Mouse (Mus musculus): ENCODE results near the gene Fam160a1. TPM values are rescaled to one million over a fixed set of nuclear protein-coding genes. Genes with fewer than 3 reads are reported as not detected.

The Fam160a1 gene
- polyA plus RNA-seq, 1 experiment: 1.3 TPM

GRCm38 (mm10) chr3:85842177-85842880 lies 25.2 kb upstream of the Fam160a1 start:
- 65% methylated on average over 9 of the region's 9 CpGs for WGBS
- no peak for DNase-seq
- Histone ChIP-seq H3K4me3 (replicated peaks; ENCODE audit: insufficient read depth, low read depth, low read length) (no peak overlapping the region), H3K27me3 (ENCODE audit: control insufficient read depth, insufficient read depth, low read length) (no peaks in the 10 kb centered on the region), H3K4me1 (ENCODE audit: control insufficient read depth, insufficient read depth, low read length) (no peaks in the 10 kb centered on the region), H3K27ac (ENCODE audit: insufficient read depth, low read length) (no peak overlapping the region)
- TF ChIP-seq POLR2A (IDR thresholded peaks at IDR 0.05; ENCODE audit: borderline replicate concordance, insufficient read depth, low read length) (no peak), CTCF (IDR thresholded peaks at IDR 0.05; ENCODE audit: borderline replicate concordance, insufficient read depth, low read depth, low read length) (no peak)

GRCm38 (mm10) chr3:85841454-85842176 lies 24.5 kb upstream of the Fam160a1 start:
- TF ChIP-seq CTCF (IDR thresholded peaks at IDR 0.05; ENCODE audit: borderline replicate concordance, insufficient read depth, low read depth, low read length): no peak
- no peak for TF ChIP-seq POLR2A (IDR thresholded peaks at IDR 0.05; ENCODE audit: borderline replicate concordance, insufficient read depth, low read length)
- 58% methylated on average over 2 of the region's 2 CpGs for WGBS
- no peak overlapping the region for H3K27ac ChIP-seq (ENCODE audit: insufficient read depth, low read length)
- no peaks in the 10 kb centered on the region for H3K4me1 ChIP-seq (ENCODE audit: control insufficient read depth, insufficient read depth, low read length)
- no peaks in the 10 kb centered on the region for H3K27me3 ChIP-seq (ENCODE audit: control insufficient read depth, insufficient read depth, low read length)
- no peak for DNase-seq
- H3K4me3 ChIP-seq (replicated peaks; ENCODE audit: insufficient read depth, low read depth, low read length): no peak overlapping the region

- no peaks in the 10 kb centered on the region for H3K27me3 ChIP-seq (ENCODE audit: control insufficient read depth, insufficient read depth, low read length)
- WGBS: 80% methylated on average over 1 of the region's 1 CpGs
- DNase-seq: no peak
These were observed 16.5 kb upstream of the Fam160a1 start for GRCm38 (mm10) chr3:85833627-85834026.

DNA sequence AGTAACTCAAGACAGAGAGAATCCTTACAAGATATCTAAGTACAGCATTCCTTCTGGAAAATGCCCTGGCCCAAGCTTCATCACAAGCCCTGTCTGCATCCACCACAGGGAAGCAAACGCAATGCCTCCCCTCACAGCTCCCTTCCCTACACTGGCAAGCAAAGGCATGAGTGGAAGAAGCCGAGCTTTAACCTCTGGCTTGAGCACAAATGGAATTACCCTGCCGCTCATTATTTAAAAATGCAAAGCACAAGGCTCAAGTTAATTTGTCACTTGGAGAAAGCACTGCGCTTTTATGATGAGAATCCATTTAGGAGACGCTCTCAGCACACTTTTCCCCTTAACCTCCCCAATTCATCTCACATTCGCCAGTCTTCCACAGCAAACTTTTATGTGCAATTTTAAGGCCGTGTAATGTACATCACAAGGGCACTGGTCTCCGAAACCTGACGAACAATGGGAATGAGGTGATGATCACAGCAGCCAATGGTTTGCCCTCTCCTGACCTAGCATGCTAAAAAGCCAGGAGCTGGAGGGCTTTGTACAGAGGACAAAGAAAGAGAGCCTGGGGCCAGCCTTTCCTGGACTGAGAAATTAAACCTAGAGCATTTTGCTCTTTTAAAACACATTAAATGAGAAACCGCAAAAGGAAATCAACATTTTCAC lies 15.5 kb upstream of the Fam160a1 start:
- Histone ChIP-seq H3K4me1 (ENCODE audit: control insufficient read depth, insufficient read depth, low read length) (peaks cover 2% of the 10 kb centered on the region; the same call in 1 of the 2 replicates), H3K4me3 (replicated peaks; ENCODE audit: insufficient read depth, low read depth, low read length) (no peak overlapping the region), H3K27me3 (ENCODE audit: control insufficient read depth, insufficient read depth, low read length) (no peaks in the 10 kb centered on the region), H3K27ac (ENCODE audit: insufficient read depth, low read length) (no peak overlapping the region)
- DNase-seq: no peak
- TF ChIP-seq POLR2A (IDR thresholded peaks at IDR 0.05; ENCODE audit: borderline replicate concordance, insufficient read depth, low read length): no peak
- no peak for TF ChIP-seq CTCF (IDR thresholded peaks at IDR 0.05; ENCODE audit: borderline replicate concordance, insufficient read depth, low read depth, low read length)
- WGBS: 78% methylated on average over 10 of the region's 10 CpGs

More at GRCm38 (mm10) chr3:85833627-85834026, 16.5 kb upstream of the Fam160a1 start:
- no peak for TF ChIP-seq CTCF (IDR thresholded peaks at IDR 0.05; ENCODE audit: borderline replicate concordance, insufficient read depth, low read depth, low read length)
- no peak for TF ChIP-seq POLR2A (IDR thresholded peaks at IDR 0.05; ENCODE audit: borderline replicate concordance, insufficient read depth, low read length)
- Histone ChIP-seq H3K4me3 (replicated peaks; ENCODE audit: insufficient read depth, low read depth, low read length) (no peak overlapping the region), H3K4me1 (ENCODE audit: control insufficient read depth, insufficient read depth, low read length) (peaks cover 2% of the 10 kb centered on the region; the same call in 1 of the 2 replicates), H3K27ac (ENCODE audit: insufficient read depth, low read length) (no peak overlapping the region)

DNA sequence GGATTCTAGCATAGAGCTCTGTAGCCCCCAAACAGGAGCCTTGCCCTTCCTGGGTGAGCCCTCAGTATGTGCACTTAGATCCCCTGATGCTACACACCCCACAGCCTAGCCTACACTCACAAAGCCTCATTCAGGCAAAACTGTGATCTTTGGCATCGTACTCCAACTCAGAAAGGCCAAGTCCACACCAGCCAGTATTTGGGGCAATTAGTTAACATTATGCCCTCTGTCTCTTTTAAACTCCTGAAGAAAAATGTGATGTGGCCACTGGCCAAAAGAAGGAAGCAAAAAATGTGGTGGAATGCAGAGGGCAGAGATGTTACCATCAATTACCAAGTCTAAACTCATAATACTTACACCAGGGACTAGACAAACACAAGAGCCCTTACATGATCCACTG lies 14.7 kb upstream of the Fam160a1 start:
- Histone ChIP-seq H3K27ac (ENCODE audit: insufficient read depth, low read length) (no peak overlapping the region), H3K27me3 (ENCODE audit: control insufficient read depth, insufficient read depth, low read length) (no peaks in the 10 kb centered on the region), H3K4me3 (replicated peaks; ENCODE audit: insufficient read depth, low read depth, low read length) (no peak overlapping the region), H3K4me1 (ENCODE audit: control insufficient read depth, insufficient read depth, low read length) (peaks cover 2% of the 10 kb centered on the region; the same call in 1 of the 2 replicates)
- TF ChIP-seq CTCF (IDR thresholded peaks at IDR 0.05; ENCODE audit: borderline replicate concordance, insufficient read depth, low read depth, low read length) (no peak), POLR2A (IDR thresholded peaks at IDR 0.05; ENCODE audit: borderline replicate concordance, insufficient read depth, low read length) (no peak)
- DNase-seq: no peak
- 86% methylated on average over 1 of the region's 1 CpGs for WGBS

- WGBS: 27% methylated on average over 4 of the region's 4 CpGs
- Histone ChIP-seq H3K27ac (ENCODE audit: insufficient read depth, low read length) (no peak overlapping the region), H3K4me3 (replicated peaks; ENCODE audit: insufficient read depth, low read depth, low read length) (no peak overlapping the region), H3K27me3 (ENCODE audit: control insufficient read depth, insufficient read depth, low read length) (no peaks in the 10 kb centered on the region), H3K4me1 (ENCODE audit: control insufficient read depth, insufficient read depth, low read length) (peaks cover 2% of the 10 kb centered on the region; the same call in 1 of the 2 replicates)
- DNase-seq: peak in 1 of 2 experiments; percentile 25
- no peak for TF ChIP-seq CTCF (IDR thresholded peaks at IDR 0.05; ENCODE audit: borderline replicate concordance, insufficient read depth, low read depth, low read length)
- TF ChIP-seq POLR2A (IDR thresholded peaks at IDR 0.05; ENCODE audit: borderline replicate concordance, insufficient read depth, low read length): no peak
These were observed 12.0 kb upstream of the Fam160a1 start for GRCm38 (mm10) chr3:85829047-85829446.

DNA sequence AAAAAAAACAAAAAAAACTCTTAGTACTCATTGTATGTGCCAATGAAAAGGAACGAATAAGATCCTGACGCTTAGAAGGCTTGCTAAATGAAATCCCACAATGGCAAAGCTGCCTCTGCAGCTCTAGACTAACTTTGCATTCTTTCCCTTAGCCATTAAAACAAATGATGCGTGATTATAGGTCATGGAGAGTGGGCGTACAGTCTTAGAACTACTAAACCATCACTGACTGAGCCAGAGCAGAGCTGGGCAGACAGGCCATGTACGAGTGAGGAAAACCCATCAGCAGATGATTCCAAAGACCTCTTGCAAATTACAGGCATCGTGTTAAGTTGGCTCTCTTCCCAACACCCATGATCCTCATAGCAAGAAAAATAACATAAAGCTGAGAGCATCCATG lies 10.7 kb upstream of the Fam160a1 start:
- Histone ChIP-seq H3K27me3 (ENCODE audit: control insufficient read depth, insufficient read depth, low read length) (no peaks in the 10 kb centered on the region), H3K4me1 (ENCODE audit: control insufficient read depth, insufficient read depth, low read length) (peaks cover 2% of the 10 kb centered on the region; the same call in 1 of the 2 replicates), H3K4me3 (replicated peaks; ENCODE audit: insufficient read depth, low read depth, low read length) (no peak overlapping the region), H3K27ac (ENCODE audit: insufficient read depth, low read length) (no peak overlapping the region)
- WGBS: 69% methylated on average over 6 of the region's 6 CpGs
- TF ChIP-seq CTCF (IDR thresholded peaks at IDR 0.05; ENCODE audit: borderline replicate concordance, insufficient read depth, low read depth, low read length) (no peak), POLR2A (IDR thresholded peaks at IDR 0.05; ENCODE audit: borderline replicate concordance, insufficient read depth, low read length) (no peak)
- DNase-seq: no peak

All from cerebellum, adult 2 months (tissue).